Mouse (Mus musculus): ENCODE results near the gene Serinc5.
A peak's percentile ranks its signal among the peaks of the same experiment; 100 is the strongest.
"Not testable (repeated sequence)": the region's sequence is repeated elsewhere in the genome, so short reads cannot be mapped to it uniquely, and the experiment has no call there.

Serinc5 gene

DNA sequence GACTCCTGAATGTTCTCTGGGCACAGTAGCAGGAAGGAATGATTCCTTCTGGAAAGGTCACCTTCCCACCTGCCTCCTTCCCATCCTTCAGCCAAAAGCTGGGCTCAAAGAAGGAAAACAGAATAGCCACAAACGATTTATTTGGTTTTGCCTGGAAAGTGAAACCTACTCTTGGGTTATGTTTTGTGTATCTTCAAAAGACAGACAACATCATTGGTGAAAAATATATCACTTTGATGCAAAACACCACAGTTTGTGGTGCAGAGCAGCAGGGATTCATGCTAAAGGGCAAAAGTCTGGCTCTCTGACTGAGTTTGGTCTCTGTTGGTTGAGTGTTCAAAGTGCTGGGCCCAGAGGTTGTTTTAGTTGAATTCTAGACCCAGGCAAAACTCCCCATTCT is 60.8 kb downstream of the Serinc5 start:
- DNase-seq: no peak

DNA sequence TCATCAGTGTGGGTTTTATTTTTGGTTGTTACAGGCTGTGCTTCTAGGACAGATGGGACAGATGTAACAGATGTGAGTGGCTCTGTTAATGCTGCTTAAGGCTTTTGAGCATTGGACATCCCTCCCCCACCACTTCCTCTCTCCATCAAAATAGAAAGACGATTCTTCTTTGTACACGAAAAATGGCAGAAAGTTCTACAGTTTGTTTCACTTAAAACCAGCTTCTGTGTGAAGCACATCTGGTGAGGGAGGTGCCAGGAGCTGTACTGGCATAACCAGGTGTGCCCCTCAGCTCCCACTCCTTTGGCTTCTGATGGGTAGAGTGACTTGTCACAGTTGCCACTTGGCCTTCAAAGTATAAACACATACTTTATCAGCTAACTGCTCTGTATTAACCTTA is 63.8 kb downstream of the Serinc5 start:
- no peak for DNase-seq

DNA sequence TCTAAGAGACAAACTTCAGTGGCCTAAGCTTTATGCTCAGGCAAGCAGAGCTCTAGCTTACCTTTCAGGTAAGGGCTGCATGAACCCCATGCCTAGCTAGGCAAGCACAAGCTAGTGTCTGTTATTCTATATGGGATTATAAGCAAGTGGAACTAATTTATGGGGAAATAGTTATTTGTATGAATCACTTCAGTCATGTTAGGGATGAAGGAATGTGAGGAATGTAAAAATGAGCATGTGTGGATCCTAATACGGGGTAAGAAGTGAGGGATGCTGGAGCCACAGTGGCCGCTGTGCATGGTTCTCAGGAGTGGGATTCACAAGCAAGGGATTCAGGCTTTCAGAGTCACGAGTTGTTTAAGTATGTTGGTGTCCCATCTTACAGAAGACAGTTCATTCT is 64.4 kb downstream of the Serinc5 start:
- DNase-seq: no peak

GRCm38 (mm10) chr13:92675897-92676584 is 65.2 kb downstream of the Serinc5 start:
- DNase-seq: no peak

DNA sequence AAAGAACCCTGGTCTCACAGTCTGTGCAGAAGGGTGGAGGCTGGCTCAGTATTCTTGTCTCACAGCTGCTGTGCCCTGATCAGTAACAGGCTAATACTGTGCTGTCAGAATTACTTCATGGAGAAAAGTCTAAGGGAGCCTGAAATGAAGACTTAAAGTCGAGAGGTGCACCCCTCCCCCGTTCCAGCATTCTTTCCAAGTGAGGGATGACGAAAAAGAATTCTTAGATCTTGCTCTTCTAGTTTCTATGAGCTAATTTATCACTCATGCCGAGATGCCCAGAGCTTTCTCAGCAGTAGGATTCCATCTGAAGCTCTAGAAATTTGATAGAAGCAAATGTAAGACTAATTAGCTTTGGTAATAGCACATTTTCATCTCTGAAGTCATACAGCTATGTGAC is 66.8 kb downstream of the Serinc5 start:
- DNase-seq: no peak

- no peak for DNase-seq
Observed at GRCm38 (mm10) chr13:92679661-92680060, 68.8 kb downstream of the Serinc5 start.

DNA sequence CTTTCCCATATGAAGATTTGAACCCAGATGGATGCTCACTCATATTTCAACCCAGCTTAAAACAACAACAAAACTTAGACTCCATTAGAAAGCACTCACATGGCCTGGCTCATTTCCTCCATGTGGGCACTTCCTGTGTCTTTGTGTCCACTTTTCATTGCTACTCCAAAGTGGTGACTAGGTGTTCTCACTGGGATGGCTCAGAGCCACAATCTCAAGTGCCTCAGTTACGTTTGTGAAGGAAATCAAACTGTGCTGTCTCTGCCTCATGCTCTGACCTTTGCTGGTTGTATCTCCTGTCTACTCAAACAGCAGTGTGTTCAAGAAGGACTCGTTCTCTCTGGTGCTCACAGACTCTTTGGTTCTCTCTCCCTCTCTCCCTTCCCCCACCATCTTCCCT is 70.7 kb downstream of the Serinc5 start:
- DNase-seq: no peak

DNA sequence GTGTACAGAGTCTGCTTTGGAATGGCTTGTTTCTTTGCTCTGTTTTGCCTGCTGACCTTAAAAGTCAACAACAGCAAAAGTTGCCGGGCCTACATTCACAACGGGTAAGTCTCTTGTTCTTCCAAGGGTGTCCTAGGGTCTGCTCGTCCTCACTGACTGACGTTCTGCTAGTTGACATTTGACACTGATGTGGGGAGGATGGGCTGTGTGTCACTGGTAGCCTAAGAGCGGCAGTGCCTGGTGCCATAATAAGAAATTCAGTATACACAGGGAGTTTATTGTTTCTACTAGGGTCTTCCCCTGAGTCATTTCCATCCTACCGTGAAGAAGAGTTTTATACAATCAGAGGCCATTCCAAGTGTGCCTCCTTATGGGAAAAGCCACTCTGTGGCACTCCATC is 71.9 kb downstream of the Serinc5 start:
- no peak for DNase-seq

GRCm38 (mm10) chr13:92683464-92683863 is 72.6 kb downstream of the Serinc5 start:
- no peak for DNase-seq

GRCm38 (mm10) chr13:92684310-92684709 is 73.4 kb downstream of the Serinc5 start:
- no peak for DNase-seq

GRCm38 (mm10) chr13:92685273-92685672 is 74.4 kb downstream of the Serinc5 start:
- no peak for DNase-seq

GRCm38 (mm10) chr13:92687151-92687550 is 76.3 kb downstream of the Serinc5 start:
- DNase-seq: not testable (repeated sequence)

DNA sequence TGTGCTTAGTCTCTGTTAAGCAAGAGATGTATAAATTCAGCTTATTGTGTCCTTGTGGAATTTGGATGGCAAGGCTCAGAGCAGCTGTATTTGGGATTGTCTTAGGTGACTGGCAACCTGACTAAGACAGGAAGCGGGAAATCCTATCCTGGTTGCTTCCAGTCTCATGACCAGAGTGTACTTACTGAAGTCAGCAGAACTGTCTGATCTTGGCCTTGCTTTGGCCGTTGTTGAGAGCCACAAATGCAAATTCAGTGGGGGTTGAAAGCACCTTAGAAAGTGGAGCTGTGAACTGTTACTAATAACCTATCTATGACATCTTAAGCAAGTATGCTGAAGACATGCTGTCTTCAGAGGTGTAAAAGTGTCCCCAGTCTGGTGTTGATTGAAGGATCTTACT is 78.2 kb downstream of the Serinc5 start:
- DNase-seq: no peak

- no peak for DNase-seq
Observed at GRCm38 (mm10) chr13:92693866-92694550, 83.1 kb downstream of the Serinc5 start.

DNA sequence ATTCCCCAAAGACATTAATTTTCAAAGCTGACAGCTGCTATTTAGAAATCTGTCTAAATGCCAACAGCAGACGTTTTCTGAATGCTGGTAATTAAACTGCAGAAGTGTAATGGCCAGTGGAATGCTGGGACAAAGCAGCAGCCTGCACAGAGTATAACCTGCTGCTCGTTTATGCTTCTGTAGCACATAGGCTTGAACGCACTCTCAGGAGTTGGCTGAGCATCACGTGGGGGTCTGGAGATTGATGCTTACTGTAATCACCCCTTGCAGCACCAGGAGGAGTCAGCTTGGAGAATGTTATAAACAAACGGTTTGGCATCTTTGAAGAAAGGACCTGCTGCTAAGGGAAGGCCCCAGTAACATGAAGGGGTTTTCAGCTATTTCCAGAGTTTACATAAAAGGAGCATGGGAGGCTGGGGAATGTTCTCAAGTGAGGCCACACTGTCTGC is 85.6 kb downstream of the Serinc5 start:
- DNase-seq: no peak

- DNase-seq: no peak
Observed at GRCm38 (mm10) chr13:92697141-92697540, 86.2 kb downstream of the Serinc5 start.

DNA sequence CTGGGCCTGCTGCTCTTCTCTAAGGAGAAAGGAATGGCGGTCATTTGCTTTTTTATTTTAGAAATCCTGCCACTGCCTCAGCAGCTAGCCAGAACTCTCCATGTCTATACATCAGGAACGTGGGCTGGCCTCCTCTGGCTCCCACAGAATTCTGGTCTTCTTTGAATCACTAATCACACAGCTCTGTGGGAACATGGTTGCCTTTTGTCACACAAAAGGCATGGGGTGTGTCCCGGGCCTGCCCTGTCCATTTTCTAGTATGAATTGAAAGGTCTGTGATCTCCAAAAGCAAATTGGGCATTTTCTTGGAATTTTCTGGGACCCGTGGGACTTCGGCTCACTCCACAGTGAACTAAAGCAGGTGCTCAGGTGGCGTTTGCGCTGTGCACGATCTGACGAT is 87.9 kb downstream of the Serinc5 start:
- no peak for DNase-seq

GRCm38 (mm10) chr13:92699395-92699794 is 88.5 kb downstream of the Serinc5 start:
- no peak for DNase-seq

- no peak for DNase-seq
Observed at GRCm38 (mm10) chr13:92702035-92702434, 91.1 kb downstream of the Serinc5 start.

- peak; percentile 19 for DNase-seq
Observed at GRCm38 (mm10) chr13:92703241-92704027, 92.5 kb downstream of the Serinc5 start.

DNA sequence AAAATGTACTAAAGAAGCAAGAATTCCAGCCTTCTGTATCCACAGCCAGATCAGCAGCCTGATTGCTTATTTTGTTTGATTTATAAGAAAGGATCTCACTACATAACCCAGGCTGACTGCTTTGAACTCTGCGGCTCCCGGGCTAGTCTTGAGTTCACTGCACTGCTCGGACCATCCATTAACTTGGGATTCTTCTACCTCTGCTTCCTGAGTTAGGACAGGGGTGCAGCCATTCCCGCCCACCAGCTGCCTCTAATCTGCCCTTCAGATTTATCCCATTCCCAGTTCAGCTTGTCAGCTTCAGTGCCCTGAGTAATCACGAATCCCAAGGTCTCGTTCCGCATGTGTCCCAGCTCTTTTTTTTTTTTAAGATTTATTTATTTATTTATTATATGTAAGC is 93.3 kb downstream of the Serinc5 start:
- no peak for DNase-seq

DNA sequence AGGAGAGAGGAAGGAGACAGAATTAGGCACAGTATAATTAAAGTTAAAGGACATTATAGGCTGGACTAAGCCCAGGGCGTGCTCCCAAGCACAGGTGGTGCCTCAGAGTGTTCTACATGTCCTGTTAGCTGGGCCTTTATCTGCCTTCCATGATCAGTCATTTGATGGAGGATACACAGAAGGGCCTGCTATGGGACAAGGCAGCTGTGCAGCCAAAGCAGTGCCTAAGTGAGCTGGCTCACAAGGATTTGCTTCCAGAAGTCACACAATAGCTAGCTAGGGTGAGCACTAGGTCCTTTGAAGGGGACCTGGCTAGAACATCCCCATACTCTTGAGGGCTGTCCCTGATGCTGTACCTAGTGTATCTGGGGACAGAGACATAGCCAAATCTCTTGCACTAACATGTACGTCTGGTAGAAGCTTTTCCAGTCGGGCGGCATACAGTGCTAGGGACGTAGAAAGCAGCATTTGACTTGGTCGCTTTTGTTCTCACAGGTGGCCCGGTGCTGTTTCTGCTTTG is 94.2 kb downstream of the Serinc5 start:
- no peak for DNase-seq

DNA sequence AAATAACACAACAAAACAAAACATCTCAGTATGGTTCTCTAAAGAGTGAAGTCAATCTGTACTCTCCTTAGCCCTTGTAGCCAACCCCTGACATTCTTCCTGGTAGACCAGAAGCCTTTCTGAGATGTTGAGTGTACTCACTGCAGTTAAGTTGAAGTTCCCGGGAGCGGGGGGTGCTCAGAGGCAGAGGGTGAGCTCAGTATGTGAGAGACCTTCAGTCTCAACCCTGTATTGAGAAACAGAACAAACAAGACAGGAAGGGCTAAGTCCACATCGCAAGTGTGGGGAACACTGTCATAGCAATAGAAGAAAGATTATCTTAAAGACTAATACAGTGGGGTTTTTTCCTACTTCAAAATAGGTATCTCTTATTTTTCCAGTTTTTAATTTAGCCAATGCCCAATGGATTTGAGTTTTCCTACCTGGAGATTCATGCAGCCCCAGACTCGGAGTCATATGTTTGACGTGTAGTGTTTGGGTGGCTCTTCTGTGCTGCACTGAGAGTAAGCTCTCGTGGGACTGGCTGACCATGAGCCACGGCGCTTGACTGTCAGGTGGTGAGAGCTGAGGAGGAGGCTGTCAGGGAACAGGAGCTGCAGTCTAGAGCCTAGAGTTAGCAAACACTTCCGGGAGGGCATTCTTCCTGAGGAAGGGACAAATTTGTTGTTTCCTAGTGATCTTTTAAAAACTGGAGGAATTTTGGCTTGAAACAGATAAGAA is 95.6 kb downstream of the Serinc5 start:
- DNase-seq: no peak
